Mouse (Mus musculus): ENCODE data around the gene Pik3r1. TPM values are rescaled to one million over a fixed set of nuclear protein-coding genes. Genes with fewer than 3 reads are reported as not detected.

Gene Pik3r1
- polyA plus RNA-seq, 1 experiment from 2014 or later = 44.4 TPM

DNA sequence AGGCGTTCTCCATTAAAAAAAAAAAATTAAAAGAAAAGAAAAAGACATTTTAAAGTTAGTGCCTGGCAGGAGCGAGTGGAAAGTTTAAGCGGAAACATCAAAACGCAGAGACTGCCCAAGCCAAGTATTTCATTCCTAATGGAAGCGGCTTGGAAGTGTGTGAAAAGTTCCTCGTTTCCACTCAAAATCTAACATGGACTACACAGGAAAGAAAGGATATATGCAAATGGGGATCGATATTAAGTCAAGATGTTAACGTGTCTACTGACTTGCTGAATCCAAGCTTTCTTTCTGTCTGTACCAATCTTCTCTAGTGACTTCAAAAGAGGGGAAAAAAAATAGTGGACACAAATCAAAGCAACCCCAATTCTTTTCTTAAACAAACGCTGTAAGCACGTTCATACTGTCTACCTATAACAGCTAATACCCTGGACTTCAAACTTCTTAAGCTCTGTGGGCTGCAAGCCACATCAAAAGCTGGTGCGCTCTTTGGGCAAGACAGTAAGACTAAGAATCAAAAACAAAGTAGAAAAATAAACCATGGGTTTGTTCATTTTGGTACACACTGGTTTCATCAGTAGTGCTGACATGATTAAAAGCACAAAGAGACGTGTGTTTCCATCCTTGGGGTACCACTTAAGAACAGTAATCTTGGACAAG is 54.5 kb downstream of the Pik3r1 start:
- 58% methylated on average over 12 of the region's 12 CpGs for WGBS
- H3K9ac ChIP-seq = no peak overlapping the region
- H3K4me2 ChIP-seq (replicated peaks) = peak overlapping the region; percentile 21
- ATAC-seq (ENCODE audit: low FRiP score, low read depth) = no peak
- no peaks in the 10 kb centered on the region for H3K9me3 ChIP-seq
- no peak overlapping the region for H3K4me3 ChIP-seq
- H3K36me3 ChIP-seq = peaks cover 3% of the 10 kb centered on the region; the same call in 1 of the 2 replicates
- peak overlapping the region; percentile 4; the same call in 1 of the 2 replicates for H3K27ac ChIP-seq
- H3K4me1 ChIP-seq = peaks cover 16% of the 10 kb centered on the region
- peaks cover 5% of the 10 kb centered on the region; the same call in 1 of the 2 replicates for H3K27me3 ChIP-seq

DNA sequence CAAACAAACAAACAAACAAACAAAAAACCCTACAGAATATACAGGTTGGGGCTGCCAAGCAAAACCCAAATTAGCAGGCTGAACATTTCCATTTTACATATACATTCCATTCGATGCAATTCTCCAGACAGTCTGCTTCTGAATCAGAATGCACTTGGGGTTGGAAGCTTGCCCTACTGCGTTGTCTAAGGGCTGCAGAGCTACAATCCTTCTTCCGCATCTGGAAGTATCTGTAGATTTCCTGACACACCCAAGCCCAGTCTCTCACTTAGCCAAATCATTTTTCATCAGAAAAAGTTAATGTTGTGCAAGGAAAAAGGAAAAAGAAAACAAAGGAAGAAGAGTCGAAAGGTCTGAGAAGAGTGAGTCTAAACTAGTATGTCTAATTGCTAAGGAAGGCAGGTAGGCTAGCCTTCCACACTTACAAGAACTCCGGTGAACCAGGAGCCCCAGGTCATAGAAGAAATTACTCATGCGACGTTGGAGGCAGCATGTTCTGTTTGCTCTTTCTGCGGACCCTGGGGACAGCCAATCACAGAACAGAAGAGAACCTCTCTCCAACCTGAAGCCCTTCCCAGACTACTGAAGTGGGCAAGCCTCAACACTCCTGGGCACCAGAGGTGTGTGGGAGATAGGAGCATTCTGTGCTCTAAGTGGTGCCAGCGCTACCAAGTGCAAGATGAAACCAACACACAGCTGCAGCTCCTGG is 55.1 kb downstream of the Pik3r1 start:
- no peak overlapping the region for H3K4me3 ChIP-seq
- peaks cover 15% of the 10 kb centered on the region for H3K4me1 ChIP-seq
- H3K27me3 ChIP-seq = peaks cover 9% of the 10 kb centered on the region; the same call in 1 of the 2 replicates
- ATAC-seq (ENCODE audit: low FRiP score, low read depth) = no peak
- peak overlapping the region; percentile 44; the same call in 1 of the 2 replicates for H3K27ac ChIP-seq
- H3K4me2 ChIP-seq (replicated peaks) = peak overlapping the region; percentile 21
- 76% methylated on average over 9 of the region's 9 CpGs for WGBS
- H3K9ac ChIP-seq = no peak overlapping the region
- no peaks in the 10 kb centered on the region for H3K9me3 ChIP-seq
- peaks cover 9% of the 10 kb centered on the region; the same call in 1 of the 2 replicates for H3K36me3 ChIP-seq

DNA sequence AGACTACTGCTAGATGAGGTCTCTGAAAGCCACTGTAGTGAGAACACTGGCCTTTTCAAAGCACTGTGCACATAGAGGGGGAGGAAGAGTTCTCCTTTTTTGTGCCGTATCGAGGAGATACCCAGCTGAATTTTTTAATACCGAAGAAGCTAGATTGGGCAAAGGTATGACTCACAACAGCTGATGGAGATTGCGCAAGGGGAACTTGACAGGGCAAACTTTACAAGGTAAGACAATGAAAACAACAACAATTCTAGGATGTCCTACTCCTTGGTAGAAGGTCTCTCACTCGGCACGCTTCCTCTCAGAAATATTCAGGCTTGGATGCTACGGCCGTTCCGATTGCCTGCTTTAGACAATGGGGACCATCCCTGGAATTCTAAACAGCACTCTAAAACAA is 55.9 kb downstream of the Pik3r1 start:
- peaks cover 9% of the 10 kb centered on the region; the same call in 1 of the 2 replicates for H3K27me3 ChIP-seq
- H3K36me3 ChIP-seq = peaks cover 9% of the 10 kb centered on the region; the same call in 1 of the 2 replicates
- no peak overlapping the region for H3K4me2 ChIP-seq (replicated peaks)
- H3K9me3 ChIP-seq = no peaks in the 10 kb centered on the region
- no peak for ATAC-seq (ENCODE audit: low FRiP score, low read depth)
- no peak overlapping the region for H3K27ac ChIP-seq
- peaks cover 15% of the 10 kb centered on the region for H3K4me1 ChIP-seq
- no peak overlapping the region for H3K9ac ChIP-seq
- 88% methylated on average over 9 of the region's 9 CpGs for WGBS
- H3K4me3 ChIP-seq = no peak overlapping the region

DNA sequence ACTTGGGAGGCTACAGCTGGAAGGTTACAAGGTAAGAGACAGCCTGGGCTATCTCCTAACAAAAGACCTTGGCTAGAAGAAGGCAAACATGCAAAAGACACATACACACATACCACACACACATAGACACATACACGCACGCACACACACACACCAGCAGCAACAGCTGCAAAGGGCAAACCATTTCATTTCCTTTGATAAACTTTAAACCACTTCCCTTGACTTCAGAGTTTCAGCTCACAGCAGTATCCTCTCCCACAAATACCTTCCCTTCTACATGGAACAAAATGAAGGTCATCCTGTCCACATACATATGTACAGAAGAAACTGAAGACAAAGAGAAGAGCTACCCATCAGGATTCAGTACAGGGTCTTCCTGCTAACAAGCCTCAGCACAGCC is 56.7 kb downstream of the Pik3r1 start:
- WGBS = 83% methylated on average over 2 of the region's 2 CpGs
- no peak overlapping the region for H3K9ac ChIP-seq
- no peak overlapping the region for H3K4me3 ChIP-seq
- H3K4me1 ChIP-seq = peaks cover 15% of the 10 kb centered on the region
- no peak for ATAC-seq (ENCODE audit: low FRiP score, low read depth)
- peaks cover 9% of the 10 kb centered on the region; the same call in 1 of the 2 replicates for H3K36me3 ChIP-seq
- H3K27ac ChIP-seq = no peak overlapping the region
- H3K9me3 ChIP-seq = no peaks in the 10 kb centered on the region
- peaks cover 9% of the 10 kb centered on the region; the same call in 1 of the 2 replicates for H3K27me3 ChIP-seq
- no peak overlapping the region for H3K4me2 ChIP-seq (replicated peaks)

DNA sequence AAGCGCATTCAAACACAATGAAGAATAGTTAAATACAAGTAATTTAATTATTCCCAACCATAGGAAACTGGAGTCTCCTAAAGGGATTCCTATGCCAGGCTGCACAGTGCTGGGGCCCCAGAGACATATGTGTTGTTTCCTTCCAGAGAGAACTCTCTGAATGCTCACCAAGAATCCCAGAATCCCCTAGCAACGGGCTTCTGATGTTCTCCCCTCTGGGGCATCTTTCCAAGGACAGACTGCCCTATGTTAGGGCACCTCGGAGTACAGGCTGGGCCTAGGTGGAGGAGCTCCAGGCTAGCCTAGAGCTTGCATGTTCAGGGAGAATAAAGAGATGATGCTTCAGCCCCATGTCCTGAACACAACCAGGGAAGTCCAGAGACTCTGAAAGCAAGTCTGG is 58.2 kb downstream of the Pik3r1 start:
- H3K9ac ChIP-seq = no peak overlapping the region
- H3K36me3 ChIP-seq = peaks cover 14% of the 10 kb centered on the region; the same call in 1 of the 2 replicates
- H3K27me3 ChIP-seq = peaks cover 4% of the 10 kb centered on the region; the same call in 1 of the 2 replicates
- H3K9me3 ChIP-seq = no peaks in the 10 kb centered on the region
- H3K4me3 ChIP-seq = no peak overlapping the region
- peaks cover 15% of the 10 kb centered on the region for H3K4me1 ChIP-seq
- H3K27ac ChIP-seq = no peak overlapping the region
- 85% methylated on average over 3 of the region's 3 CpGs for WGBS
- ATAC-seq (ENCODE audit: low FRiP score, low read depth) = no peak
- no peak overlapping the region for H3K4me2 ChIP-seq (replicated peaks)

DNA sequence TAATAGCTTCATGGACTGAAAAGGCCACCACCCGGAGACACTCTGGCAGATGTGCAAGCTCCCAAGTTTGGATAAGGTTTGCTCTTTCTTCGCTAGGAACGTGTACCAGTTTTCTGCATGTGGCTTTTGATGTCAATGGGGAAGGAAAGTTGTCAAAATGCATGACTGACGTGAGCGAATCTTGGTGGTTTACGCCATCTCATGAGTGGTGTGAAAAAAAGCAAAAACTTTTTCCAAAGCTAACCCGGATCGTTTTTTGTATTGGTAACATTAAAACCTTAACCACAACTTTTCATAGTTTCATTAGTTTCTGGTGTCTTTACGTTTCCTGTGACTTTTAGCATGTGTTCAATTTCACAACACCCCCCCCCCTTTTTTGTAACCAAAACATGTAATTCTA is 60.8 kb downstream of the Pik3r1 start:
- H3K36me3 ChIP-seq = peaks cover 20% of the 10 kb centered on the region
- no peak overlapping the region for H3K27ac ChIP-seq
- ATAC-seq (ENCODE audit: low FRiP score, low read depth) = no peak
- no peak overlapping the region for H3K9ac ChIP-seq
- no peak overlapping the region for H3K4me2 ChIP-seq (replicated peaks)
- no peak overlapping the region for H3K4me3 ChIP-seq
- WGBS = 75% methylated on average over 9 of the region's 9 CpGs
- H3K4me1 ChIP-seq = 0 out of 2 replicates have a peak, but pooled peaks cover 2% of the 10 kb centered on the region
- no peaks in the 10 kb centered on the region for H3K9me3 ChIP-seq
- peaks cover 4% of the 10 kb centered on the region; the same call in 1 of the 2 replicates for H3K27me3 ChIP-seq

DNA sequence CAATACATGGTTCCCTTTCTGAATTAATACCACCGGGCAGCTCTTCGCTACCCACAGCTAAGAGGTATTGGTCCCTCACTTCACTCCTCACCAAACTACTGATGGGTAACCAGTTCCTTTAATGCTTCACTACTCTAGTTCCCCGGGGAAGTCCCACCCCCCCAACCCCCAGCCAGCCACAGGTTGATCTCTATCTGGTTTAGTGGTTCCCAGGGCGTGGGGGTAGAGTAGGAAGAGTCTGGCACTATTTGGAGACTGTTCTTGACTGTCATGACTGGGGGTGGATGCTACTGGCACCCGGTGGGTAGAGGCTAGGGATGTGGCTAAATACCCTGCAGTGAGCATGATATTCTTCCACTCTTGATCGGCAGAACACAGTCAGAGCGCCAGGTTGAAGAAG is 61.6 kb downstream of the Pik3r1 start:
- no peak overlapping the region for H3K9ac ChIP-seq
- 85% methylated on average over 7 of the region's 7 CpGs for WGBS
- peaks cover 26% of the 10 kb centered on the region for H3K36me3 ChIP-seq
- no peak overlapping the region for H3K27ac ChIP-seq
- H3K4me1 ChIP-seq = no peaks in the 10 kb centered on the region
- no peak overlapping the region for H3K4me3 ChIP-seq
- H3K4me2 ChIP-seq (replicated peaks) = no peak overlapping the region
- H3K27me3 ChIP-seq = peaks cover 4% of the 10 kb centered on the region; the same call in 1 of the 2 replicates
- H3K9me3 ChIP-seq = no peaks in the 10 kb centered on the region
- ATAC-seq (ENCODE audit: low FRiP score, low read depth) = no peak

DNA sequence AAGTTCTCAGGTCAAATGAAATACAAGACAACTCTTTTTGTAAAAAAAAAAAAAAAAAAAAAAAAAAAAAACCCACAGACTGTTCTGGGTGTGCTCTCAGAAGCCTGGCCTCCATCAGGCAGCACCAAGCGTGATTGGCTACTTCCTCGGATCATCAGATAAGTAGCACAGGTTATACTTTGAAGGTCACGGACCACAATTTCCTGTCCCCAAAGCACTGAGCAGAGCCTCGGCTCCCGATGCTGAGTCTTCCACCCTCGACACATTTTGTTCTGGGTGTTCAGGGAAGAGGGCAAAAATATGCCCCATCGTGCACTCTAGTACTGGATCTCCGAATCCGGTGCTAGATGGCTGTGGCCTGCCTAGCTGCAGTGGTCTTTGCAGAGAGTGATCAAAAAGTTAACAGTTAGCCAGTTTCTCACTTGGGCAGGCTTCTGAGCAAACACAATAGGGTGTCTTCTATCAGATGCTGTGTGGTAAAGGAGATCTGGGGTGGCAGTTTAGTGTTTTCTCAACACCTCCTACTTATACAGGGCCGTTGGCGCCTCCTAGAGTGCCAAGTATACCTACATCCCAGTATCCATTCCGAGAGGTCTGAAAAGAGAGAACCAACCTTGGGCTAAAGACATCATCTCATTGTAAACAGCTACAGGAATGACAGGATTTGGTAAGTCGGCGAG is 65.8 kb downstream of the Pik3r1 start:
- Histone ChIP-seq H3K4me1 (peaks cover 8% of the 10 kb centered on the region), H3K4me2 (replicated peaks) (no peak overlapping the region), H3K4me3 (no peak overlapping the region), H3K27me3 (peaks cover 9% of the 10 kb centered on the region; the same call in 1 of the 2 replicates), H3K36me3 (peaks cover 22% of the 10 kb centered on the region), H3K9me3 (no peaks in the 10 kb centered on the region), H3K27ac (no peak overlapping the region), H3K9ac (no peak overlapping the region)
- 83% methylated on average over 14 of the region's 14 CpGs for WGBS
- ATAC-seq (ENCODE audit: low FRiP score, low read depth) = no peak

DNA sequence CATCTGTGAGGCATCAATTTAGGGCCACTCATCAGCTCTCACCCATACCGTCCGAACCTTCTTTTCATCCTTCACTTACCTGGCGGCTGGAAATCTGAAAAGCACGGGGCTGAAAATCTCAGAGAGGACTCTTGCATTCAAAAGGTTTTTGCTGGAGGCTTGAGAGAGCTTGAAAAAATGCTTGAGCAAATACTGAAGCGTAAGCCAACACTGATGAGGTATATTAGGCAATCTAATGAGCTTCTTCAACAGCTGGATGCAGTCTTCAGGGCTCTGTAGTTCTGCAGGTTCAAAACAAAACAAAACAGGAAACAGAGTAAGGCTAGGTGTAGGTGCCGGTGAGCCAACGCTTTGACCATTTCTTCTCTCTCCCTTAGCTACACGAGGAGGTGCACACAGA is 66.4 kb downstream of the Pik3r1 start:
- Histone ChIP-seq H3K4me3 (no peak overlapping the region), H3K9ac (no peak overlapping the region), H3K9me3 (no peaks in the 10 kb centered on the region), H3K4me2 (replicated peaks) (no peak overlapping the region), H3K36me3 (peaks cover 22% of the 10 kb centered on the region), H3K4me1 (peaks cover 14% of the 10 kb centered on the region), H3K27ac (no peak overlapping the region), H3K27me3 (peaks cover 9% of the 10 kb centered on the region; the same call in 1 of the 2 replicates)
- WGBS = 89% methylated on average over 8 of the region's 8 CpGs
- no peak for ATAC-seq (ENCODE audit: low FRiP score, low read depth)

DNA sequence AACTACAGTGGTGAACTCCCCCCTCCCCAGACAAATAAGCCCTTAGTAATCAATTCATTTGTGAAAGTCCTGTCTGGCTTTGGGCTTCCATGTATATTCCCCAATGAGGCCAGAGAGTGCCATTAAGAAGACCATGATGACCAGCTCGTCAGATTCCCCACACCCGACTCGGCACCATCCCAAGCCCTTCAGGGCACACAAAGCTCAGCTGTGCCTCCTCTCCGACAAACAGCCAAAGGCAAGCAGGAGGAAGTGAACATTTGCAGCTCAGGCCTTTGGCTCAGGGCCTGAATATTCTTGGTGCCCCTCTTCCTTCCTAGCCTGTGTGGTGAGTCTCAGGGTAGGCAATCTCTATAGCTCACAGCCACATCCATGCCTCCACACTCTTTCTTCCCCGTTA is 68.3 kb downstream of the Pik3r1 start:
- ATAC-seq (ENCODE audit: low FRiP score, low read depth) = no peak
- H3K36me3 ChIP-seq = peaks cover 17% of the 10 kb centered on the region
- H3K27ac ChIP-seq = no peak overlapping the region
- peaks cover 9% of the 10 kb centered on the region; the same call in 1 of the 2 replicates for H3K27me3 ChIP-seq
- no peak overlapping the region for H3K4me3 ChIP-seq
- H3K9ac ChIP-seq = no peak overlapping the region
- H3K4me1 ChIP-seq = peaks cover 30% of the 10 kb centered on the region
- no peak overlapping the region for H3K4me2 ChIP-seq (replicated peaks)
- WGBS = 82% methylated on average over 5 of the region's 5 CpGs
- H3K9me3 ChIP-seq = no peaks in the 10 kb centered on the region

DNA sequence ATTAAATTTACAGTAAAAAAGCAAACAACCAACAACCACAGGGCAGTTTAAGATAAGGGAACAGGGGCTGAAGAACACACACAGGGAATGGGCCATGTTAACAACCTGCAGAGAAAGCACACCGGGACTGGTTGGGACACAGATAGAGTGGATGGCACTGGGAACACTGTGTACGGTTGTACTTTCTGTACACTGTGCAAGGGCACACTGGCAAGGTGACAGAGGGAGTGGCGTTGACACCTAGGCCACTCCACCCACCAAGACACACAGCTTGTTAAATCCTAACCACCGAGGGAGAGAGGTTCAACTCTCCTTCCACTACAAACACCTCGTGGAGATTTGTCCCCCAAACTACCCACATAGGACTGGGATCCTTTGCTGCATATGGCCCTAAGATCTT is 70.1 kb downstream of the Pik3r1 start:
- no peak overlapping the region for H3K4me2 ChIP-seq (replicated peaks)
- no peak overlapping the region for H3K9ac ChIP-seq
- H3K27ac ChIP-seq = no peak overlapping the region
- peaks cover 42% of the 10 kb centered on the region for H3K4me1 ChIP-seq
- WGBS = 65% methylated on average over 5 of the region's 5 CpGs
- no peak overlapping the region for H3K4me3 ChIP-seq
- H3K27me3 ChIP-seq = peaks cover 12% of the 10 kb centered on the region
- H3K9me3 ChIP-seq = no peaks in the 10 kb centered on the region
- no peak for ATAC-seq (ENCODE audit: low FRiP score, low read depth)
- peaks cover 17% of the 10 kb centered on the region for H3K36me3 ChIP-seq

DNA sequence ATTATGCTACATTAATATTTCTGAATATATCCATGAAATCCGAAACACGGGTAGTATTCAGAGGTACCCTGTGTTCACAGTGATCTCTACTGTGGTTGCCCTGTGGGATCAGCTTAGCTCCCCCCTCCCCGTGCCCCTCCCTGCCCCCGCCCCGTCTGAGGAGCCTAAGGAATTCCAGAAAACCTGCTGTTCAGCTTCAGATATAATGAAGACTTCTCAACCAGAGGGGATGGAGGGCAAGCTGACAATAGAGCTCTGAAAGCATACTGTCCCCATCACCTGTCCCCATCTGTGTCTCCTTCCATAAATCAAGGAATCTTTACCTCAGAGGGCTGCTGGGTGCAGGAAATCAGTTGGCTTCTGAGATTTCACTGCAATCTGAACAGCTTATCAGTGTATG is 70.6 kb downstream of the Pik3r1 start:
- WGBS = 61% methylated on average over 5 of the region's 5 CpGs
- H3K4me2 ChIP-seq (replicated peaks) = no peak overlapping the region
- H3K4me1 ChIP-seq = peaks cover 47% of the 10 kb centered on the region

More for the DNA sequence above, 70.6 kb downstream of the Pik3r1 start:
- Histone ChIP-seq H3K36me3 (peaks cover 14% of the 10 kb centered on the region), H3K27me3 (peaks cover 12% of the 10 kb centered on the region), H3K9ac (no peak overlapping the region), H3K27ac (no peak overlapping the region), H3K9me3 (no peaks in the 10 kb centered on the region), H3K4me3 (no peak overlapping the region)
- ATAC-seq (ENCODE audit: low FRiP score, low read depth) = no peak

Measured in limb, embryonic 13.5 days (tissue).